Mouse (Mus musculus) cortical plate, adult 2 months (tissue): ENCODE results near the gene Kmt5a. TPM values are rescaled to one million over a fixed set of nuclear protein-coding genes. Genes with fewer than 3 reads are reported as not detected.

Experiments used
- H3K27ac ChIP-seq: fragments of 200-500 bp; 2 replicates; pipeline ENCODE4 v1.5.1; 2012; ENCODE audit warnings: low read length, control low read depth, inconsistent platforms; ENCODE audit not compliant: insufficient read depth
- H3K4me1 ChIP-seq: fragments of 200-500 bp; 2 replicates; pipeline ENCODE4 v1.6.1; 2011; ENCODE audit warnings: low read length; ENCODE audit not compliant: control insufficient read depth, insufficient read depth
- H3K4me3 ChIP-seq: fragments of 200-500 bp; 2 replicates; pipeline ENCODE4 v1.5.1; 2011; ENCODE audit warnings: mild to moderate bottlenecking, low read length, control low read depth; ENCODE audit not compliant: insufficient read depth
- CTCF ChIP-seq: fragments of 200-500 bp; IDR thresholded peaks from 2 replicates; pipeline ENCODE4 v1.5.1; 2011; ENCODE audit warnings: mild to moderate bottlenecking, control low read depth, low read length; ENCODE audit not compliant: insufficient read depth; ENCODE audit errors: extremely low read depth
- POLR2A ChIP-seq: fragments of 200-500 bp; IDR thresholded peaks from 2 replicates; pipeline ENCODE4 v1.6.1; 2011; ENCODE audit warnings: mild to moderate bottlenecking, low read length, control low read depth; ENCODE audit not compliant: insufficient read depth; ENCODE audit errors: extremely low read depth
- polyA plus RNA-seq: library from polyadenylated mRNA; depleted of rRNA; stranded (reverse); fragments of >200 nt; gene quantifications from 2 replicates; pipeline ENCODE4 v1.2.3, GENCODE M21; 2012

Kmt5a gene
- polyA plus RNA-seq, 1 experiment = 54.9 TPM

- Histone ChIP-seq H3K4me3 (no peak overlapping the region), H3K4me1 (0 out of 2 replicates have a peak, but pooled peaks cover 2% of the 10 kb centered on the region), H3K27ac (no peak overlapping the region)
- TF ChIP-seq CTCF = no peak
- no peak for TF ChIP-seq POLR2A
Measured at GRCm38 (mm10) chr5:124481714-124482113, 42.0 kb downstream of the Kmt5a start.

- TF ChIP-seq POLR2A (no peak), CTCF (no peak)
- peak overlapping the region; percentile 77; the same call in 1 of the 2 replicates for H3K27ac ChIP-seq
- peak overlapping the region; percentile 67 for H3K4me3 ChIP-seq
- H3K4me1 ChIP-seq = 0 out of 2 replicates have a peak, but pooled peaks cover 2% of the 10 kb centered on the region
Measured at GRCm38 (mm10) chr5:124482436-124482965, 42.8 kb downstream of the Kmt5a start.

GRCm38 (mm10) chr5:124482966-124483654 is 43.4 kb downstream of the Kmt5a start, which contains the start of gene Snrnp35:
Snrnp35 (plus strand) TSS chr5:124483134.
- H3K27ac ChIP-seq = peak within 1 kb of the TSS; percentile 77
- TF ChIP-seq POLR2A = peak; percentile 73; the same call in 1 of the 2 replicates
- no peak for TF ChIP-seq CTCF
- peak within 1 kb of the TSS; percentile 67 for H3K4me3 ChIP-seq
- 0 out of 2 replicates have a peak, but pooled peaks cover 2% of the 10 kb centered on the region for H3K4me1 ChIP-seq

- Histone ChIP-seq H3K4me3 (peak overlapping the region; percentile 67), H3K4me1 (no peaks in the 10 kb centered on the region), H3K27ac (peak overlapping the region; percentile 77)
- TF ChIP-seq POLR2A (no peak), CTCF (no peak)
Measured at GRCm38 (mm10) chr5:124483655-124484396, 44.1 kb downstream of the Kmt5a start.

GRCm38 (mm10) chr5:124485654-124486053 is 45.9 kb downstream of the Kmt5a start:
- Histone ChIP-seq H3K4me3 (no peak overlapping the region), H3K4me1 (no peaks in the 10 kb centered on the region), H3K27ac (no peak overlapping the region)
- TF ChIP-seq POLR2A = no peak
- TF ChIP-seq CTCF = no peak

- TF ChIP-seq CTCF (no peak), POLR2A (no peak)
- Histone ChIP-seq H3K4me1 (no peaks in the 10 kb centered on the region), H3K27ac (no peak overlapping the region), H3K4me3 (no peak overlapping the region)
Measured at GRCm38 (mm10) chr5:124488885-124489284, 49.2 kb downstream of the Kmt5a start.

- no peak overlapping the region for H3K27ac ChIP-seq
- H3K4me1 ChIP-seq = peaks cover 5% of the 10 kb centered on the region
- no peak overlapping the region for H3K4me3 ChIP-seq
- TF ChIP-seq CTCF (no peak), POLR2A (no peak)
Measured at GRCm38 (mm10) chr5:124491732-124492131, 52.0 kb downstream of the Kmt5a start.

- no peak overlapping the region for H3K27ac ChIP-seq
- peaks cover 5% of the 10 kb centered on the region for H3K4me1 ChIP-seq
- TF ChIP-seq CTCF = no peak
- no peak for TF ChIP-seq POLR2A
- H3K4me3 ChIP-seq = no peak overlapping the region
Measured at GRCm38 (mm10) chr5:124492618-124493017, 52.9 kb downstream of the Kmt5a start.

GRCm38 (mm10) chr5:124493455-124493854 is 53.7 kb downstream of the Kmt5a start:
- H3K27ac ChIP-seq = no peak overlapping the region
- no peak for TF ChIP-seq POLR2A
- no peak for TF ChIP-seq CTCF
- H3K4me3 ChIP-seq = no peak overlapping the region
- H3K4me1 ChIP-seq = peaks cover 5% of the 10 kb centered on the region

GRCm38 (mm10) chr5:124495547-124495946 is 55.8 kb downstream of the Kmt5a start:
- peaks cover 5% of the 10 kb centered on the region for H3K4me1 ChIP-seq
- no peak overlapping the region for H3K27ac ChIP-seq
- TF ChIP-seq POLR2A (no peak), CTCF (no peak)
- H3K4me3 ChIP-seq = no peak overlapping the region
